Comparison of ENCODE assay signal across 21 mouse cellular contexts in the genomic region with DNA sequence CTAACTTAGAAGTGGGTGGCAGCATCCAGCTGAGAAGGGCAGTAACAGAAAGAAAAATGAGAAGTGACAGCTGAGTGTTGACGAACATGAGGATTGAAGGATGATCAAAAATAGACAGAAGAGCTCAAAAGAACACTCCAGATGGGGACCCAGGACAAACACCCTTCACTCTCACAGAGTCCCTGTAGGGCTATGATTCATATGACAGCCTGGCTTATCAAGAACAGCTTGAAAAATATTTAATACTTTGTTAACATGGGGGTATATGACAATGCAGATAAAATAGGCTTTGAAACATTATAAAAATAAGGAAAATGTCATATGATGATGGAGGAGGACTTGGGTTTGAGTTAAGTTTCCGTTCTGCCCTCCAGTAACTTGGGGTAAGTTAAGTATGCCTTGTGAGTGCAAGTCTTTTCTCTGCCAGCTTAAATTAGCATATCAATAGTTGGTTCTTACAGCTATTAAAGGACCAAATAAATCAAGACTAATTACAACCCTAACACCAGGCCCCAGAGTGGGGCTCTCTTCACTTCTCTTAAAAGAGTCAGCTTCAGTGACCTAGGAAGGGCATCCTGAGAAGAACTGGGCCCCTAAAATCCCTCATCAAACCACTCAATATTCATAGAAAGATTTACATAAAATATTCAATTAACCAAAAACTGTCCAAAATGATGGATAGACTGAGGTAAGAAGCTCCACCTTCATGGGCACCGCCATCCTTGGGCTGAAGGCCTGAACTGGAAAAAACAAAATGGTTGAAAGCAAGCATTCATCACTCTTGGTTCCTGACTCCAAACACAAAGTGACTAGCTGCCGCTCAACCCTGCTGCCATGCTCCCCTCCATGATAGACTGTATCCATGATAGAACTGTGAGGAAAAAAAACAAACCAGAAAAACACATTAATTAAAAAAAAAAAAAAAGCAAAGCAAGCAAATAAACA.
DNase-seq lines count a peak whose midpoint lies in the region; ATAC-seq and TF ChIP-seq lines count a peak whose summit lies in the region.
"Had no signal": no experiment of that assay in that cellular context is flagged by ENCODE, and none has a peak within 500 bp of the region (broad histone marks: within the 10 kb centered on the region; RNA-seq: fewer than 3 reads in every experiment).

No protein-coding gene starts in this region.

- H3K9me3 ChIP-seq in forebrain, embryonic 12.5 days, result no peaks in the 10 kb centered on the region
- H3K9me3 ChIP-seq in forebrain, postnatal 0 days (ENCODE audit: low read length), result no peaks in the 10 kb centered on the region
- no peaks in the 10 kb centered on the region for H3K9me3 ChIP-seq in midbrain, embryonic 12.5 days
- no peaks in the 10 kb centered on the region for H3K9me3 ChIP-seq in midbrain, embryonic 10.5 days (replicated peaks)
- H3K9me3 ChIP-seq in hindbrain, embryonic 13.5 days, result no peaks in the 10 kb centered on the region
- H3K9me3 ChIP-seq in neural tube, embryonic 15.5 days (replicated peaks), result no peaks in the 10 kb centered on the region
- H3K9me3 ChIP-seq: embryonic facial prominence, embryonic 10.5 days; heart, embryonic 12.5 days; limb, embryonic 15.5 days had no signal

- no peak overlapping the region for H3K4me2 ChIP-seq in forebrain, embryonic 12.5 days
- no peak overlapping the region for H3K4me2 ChIP-seq in forebrain, postnatal 0 days (ENCODE audit: low read depth)
- H3K4me2 ChIP-seq in midbrain, embryonic 12.5 days (replicated peaks), result no peak overlapping the region
- no peak overlapping the region for H3K4me2 ChIP-seq in hindbrain, embryonic 13.5 days
- no peak overlapping the region for H3K4me2 ChIP-seq in neural tube, embryonic 15.5 days
- H3K4me2 ChIP-seq: heart, embryonic 12.5 days; limb, embryonic 15.5 days had no signal

- H3K27me3 ChIP-seq in forebrain, embryonic 12.5 days, result no peaks in the 10 kb centered on the region
- no peaks in the 10 kb centered on the region for H3K27me3 ChIP-seq in forebrain, postnatal 0 days (ENCODE audit: insufficient read depth, low read length)
- H3K27me3 ChIP-seq in midbrain, embryonic 12.5 days, result no peaks in the 10 kb centered on the region
- H3K27me3 ChIP-seq in midbrain, embryonic 10.5 days (ENCODE audit: low read depth, poor library complexity, severe bottlenecking), result no peaks in the 10 kb centered on the region
- no peaks in the 10 kb centered on the region for H3K27me3 ChIP-seq in hindbrain, embryonic 13.5 days
- no peaks in the 10 kb centered on the region for H3K27me3 ChIP-seq in neural tube, embryonic 15.5 days (replicated peaks)
- H3K27me3 ChIP-seq: CH12.LX; heart, embryonic 12.5 days; limb, embryonic 15.5 days had no signal

- H3K9ac ChIP-seq in forebrain, embryonic 12.5 days, result no peak overlapping the region
- H3K9ac ChIP-seq in forebrain, postnatal 0 days, result no peak overlapping the region
- H3K9ac ChIP-seq in midbrain, embryonic 12.5 days (replicated peaks), result no peak overlapping the region
- H3K9ac ChIP-seq in hindbrain, embryonic 13.5 days, result no peak overlapping the region
- no peak overlapping the region for H3K9ac ChIP-seq in neural tube, embryonic 15.5 days (replicated peaks)
- H3K9ac ChIP-seq: heart, embryonic 12.5 days; limb, embryonic 15.5 days; liver, postnatal 0 days had no signal

- no peak overlapping the region for H3K4me3 ChIP-seq in forebrain, embryonic 12.5 days (replicated peaks)
- H3K4me3 ChIP-seq in forebrain, postnatal 0 days (ENCODE audit: low read depth, low read length), result no peak overlapping the region
- no peak overlapping the region for H3K4me3 ChIP-seq in midbrain, embryonic 12.5 days
- no peak overlapping the region for H3K4me3 ChIP-seq in midbrain, embryonic 10.5 days
- no peak overlapping the region for H3K4me3 ChIP-seq in hindbrain, embryonic 13.5 days
- no peak overlapping the region for H3K4me3 ChIP-seq in neural tube, embryonic 15.5 days (replicated peaks)
- H3K4me3 ChIP-seq: embryonic facial prominence, embryonic 10.5 days; heart, embryonic 12.5 days; limb, embryonic 15.5 days had no signal

- DNase-seq in forebrain, postnatal 0 days, result no peak
- DNase-seq in midbrain, embryonic 10.5 days (ENCODE audit: low spot score), result no peak
- DNase-seq in B cell, adult 2 months, result no peak
- no peak for DNase-seq in frontal cortex, postnatal 10 days (ENCODE audit: low spot score in 2 of 2)
- DNase-seq: adrenal gland, adult 8-10 months; cerebellum, adult 18-20 months; heart, postnatal 4 days; liver, postnatal 0 days; retina, postnatal 1 day; right cerebral cortex, postnatal 4 days; thymus, postnatal 25 days had no signal

- H3K4me1 ChIP-seq in forebrain, embryonic 12.5 days, result peaks cover 5% of the 10 kb centered on the region; the same call in 1 of the 2 replicates
- H3K4me1 ChIP-seq in forebrain, postnatal 0 days (ENCODE audit: insufficient read depth), result no peaks in the 10 kb centered on the region
- 0 out of 2 replicates have a peak, but pooled peaks cover 2% of the 10 kb centered on the region for H3K4me1 ChIP-seq in midbrain, embryonic 12.5 days
- no peaks in the 10 kb centered on the region for H3K4me1 ChIP-seq in midbrain, embryonic 10.5 days
- H3K4me1 ChIP-seq in hindbrain, embryonic 13.5 days (replicated peaks), result no peaks in the 10 kb centered on the region
- no peaks in the 10 kb centered on the region for H3K4me1 ChIP-seq in neural tube, embryonic 15.5 days
- H3K4me1 ChIP-seq: embryonic facial prominence, embryonic 10.5 days; heart, embryonic 12.5 days; limb, embryonic 15.5 days had no signal

- no peak overlapping the region for H3K27ac ChIP-seq in forebrain, embryonic 12.5 days
- no peak overlapping the region for H3K27ac ChIP-seq in forebrain, postnatal 0 days (ENCODE audit: low read depth, low read length)
- no peak overlapping the region for H3K27ac ChIP-seq in midbrain, embryonic 12.5 days (replicated peaks)
- no peak overlapping the region for H3K27ac ChIP-seq in midbrain, embryonic 10.5 days (replicated peaks)
- no peak overlapping the region for H3K27ac ChIP-seq in hindbrain, embryonic 13.5 days
- H3K27ac ChIP-seq in neural tube, embryonic 15.5 days (replicated peaks), result no peak overlapping the region
- H3K27ac ChIP-seq: embryonic facial prominence, embryonic 10.5 days; kidney, postnatal 0 days; limb, embryonic 15.5 days had no signal

- peak; percentile 49; the same call in 1 of the 2 replicates for ATAC-seq in forebrain, embryonic 12.5 days (ENCODE audit: low FRiP score)
- ATAC-seq in forebrain, postnatal 0 days, result no peak; the same call in 1 of the 2 replicates
- 0 out of 2 replicates have a peak, but pooled peaks have one; percentile 30 for ATAC-seq in midbrain, embryonic 12.5 days (ENCODE audit: low FRiP score, low read depth)
- peak; percentile 79 for ATAC-seq in hindbrain, embryonic 13.5 days (ENCODE audit: low FRiP score)
- ATAC-seq in neural tube, embryonic 15.5 days (ENCODE audit: low FRiP score), result peak; percentile 66; the same call in 1 of the 2 replicates
- ATAC-seq: intestine, postnatal 0 days; liver, postnatal 0 days had no signal

- no peaks in the 10 kb centered on the region for H3K36me3 ChIP-seq in forebrain, embryonic 12.5 days (replicated peaks)
- H3K36me3 ChIP-seq in forebrain, postnatal 0 days (ENCODE audit: insufficient read depth), result no peaks in the 10 kb centered on the region
- no peaks in the 10 kb centered on the region for H3K36me3 ChIP-seq in midbrain, embryonic 12.5 days
- no peaks in the 10 kb centered on the region for H3K36me3 ChIP-seq in midbrain, embryonic 10.5 days
- H3K36me3 ChIP-seq in hindbrain, embryonic 13.5 days, result no peaks in the 10 kb centered on the region
- H3K36me3 ChIP-seq in neural tube, embryonic 15.5 days, result no peaks in the 10 kb centered on the region
- H3K36me3 ChIP-seq: embryonic facial prominence, embryonic 10.5 days; heart, embryonic 12.5 days; limb, embryonic 15.5 days had no signal

- WGBS in forebrain, embryonic 12.5 days, result 52% methylated on average over 4 of the region's 4 CpGs
- WGBS in forebrain, postnatal 0 days, result 39% methylated on average over 4 of the region's 4 CpGs
- WGBS in midbrain, embryonic 12.5 days, result 72% methylated on average over 4 of the region's 4 CpGs
- WGBS in midbrain, embryonic 10.5 days, result 86% methylated on average over 4 of the region's 4 CpGs
- WGBS in hindbrain, embryonic 13.5 days, result 40% methylated on average over 4 of the region's 4 CpGs
- WGBS in neural tube, embryonic 15.5 days, result 29% methylated on average over 4 of the region's 4 CpGs

- TF ChIP-seq CTCF in forebrain, postnatal 0 days (IDR thresholded peaks at IDR 0.05; ENCODE audit: low read depth), result no peak
